Mouse (Mus musculus) heart, adult 2 months (tissue): Measurements from ENCODE around the gene P2rx3.

Experiments
- CTCF ChIP-seq: fragments of 200-600 bp; IDR thresholded peaks from 2 replicates; pipeline ENCODE4 v1.8.1; 2022; ENCODE audit warnings: antibody characterized with exemption, mild to moderate bottlenecking, moderate library complexity
- EP300 ChIP-seq: fragments of 200-500 bp; IDR thresholded peaks from 2 replicates; pipeline ENCODE4 v1.6.1; 2011; ENCODE audit warnings: low read depth, low read length, control low read depth; ENCODE audit not compliant: insufficient read depth
- POLR2A ChIP-seq: fragments of 200-500 bp; IDR thresholded peaks from 2 replicates; pipeline ENCODE4 v1.6.1; 2011; ENCODE audit warnings: mild to moderate bottlenecking, low read depth, low read length, control low read depth; ENCODE audit not compliant: insufficient read depth

GRCm38 (mm10) chr2:85050746-85051145, 13.5 kb upstream of the P2rx3 start:
- no peak; the same call in 1 of the 2 replicates for TF ChIP-seq POLR2A
- no peak for TF ChIP-seq CTCF
- no peak for TF ChIP-seq EP300
